Mouse (Mus musculus) midbrain, embryonic 12.5 days (tissue): Measurements from ENCODE around the gene Myh9. TPM values are rescaled to one million over a fixed set of nuclear protein-coding genes. Genes with fewer than 3 reads are reported as not detected.

Experiments
- ATAC-seq: fragments of 200-750 bp; cut with Nextera tagmentation; 2 replicates; pipeline ENCODE4 v1.8.0; 2017; ENCODE audit warnings: low read depth, moderate TSS enrichment, moderate library complexity; ENCODE audit not compliant: low FRiP score
- H3K27ac ChIP-seq: fragments of 300-500 bp; sonication (generic); replicated peaks from 2 replicates; pipeline ENCODE4 v1.5.1; 2016; ENCODE audit warnings: mild to moderate bottlenecking
- H3K27me3 ChIP-seq: fragments of 300-500 bp; sonication (generic); 2 replicates; pipeline ENCODE4 v1.6.1; 2016; ENCODE audit warnings: mild to moderate bottlenecking
- H3K36me3 ChIP-seq: fragments of 300-500 bp; sonication (generic); 2 replicates; pipeline ENCODE4 v1.6.1; 2016
- H3K4me1 ChIP-seq: fragments of 300-500 bp; sonication (generic); 2 replicates; pipeline ENCODE4 v1.6.1; 2016
- H3K4me2 ChIP-seq: fragments of 300-500 bp; sonication (generic); replicated peaks from 2 replicates; pipeline ENCODE4 v1.6.1; 2016; ENCODE audit warnings: mild to moderate bottlenecking, moderate library complexity
- H3K4me3 ChIP-seq: fragments of 300-500 bp; sonication (generic); 2 replicates; pipeline ENCODE4 v1.5.1; 2016; ENCODE audit warnings: mild to moderate bottlenecking
- H3K9ac ChIP-seq: fragments of 300-500 bp; sonication (generic); replicated peaks from 2 replicates; pipeline ENCODE4 v1.6.1; 2016; ENCODE audit warnings: mild to moderate bottlenecking, moderate library complexity
- H3K9me3 ChIP-seq: fragments of 300-500 bp; sonication (generic); 2 replicates; pipeline ENCODE4 v1.6.1; 2016; ENCODE audit warnings: mild to moderate bottlenecking
- WGBS: fragments of 180-500 bp; shearing (Covaris S2); methylation state at CpG from one replicate; pipeline ENCODE4 v1.1.7; 2016; 5-methylcytosine and 5-hydroxymethylcytosine counted together
- polyA plus RNA-seq: library from polyadenylated mRNA; unstranded; fragments of >200 nt; fragmentation: Nextera tagmentation; extraction: Ambion mirVana; gene quantifications from 2 replicates; pipeline ENCODE4 v1.2.1, GENCODE M21; 2016

Myh9 gene
- polyA plus RNA-seq, 1 experiment from 2014 or later: 24.9 TPM

DNA sequence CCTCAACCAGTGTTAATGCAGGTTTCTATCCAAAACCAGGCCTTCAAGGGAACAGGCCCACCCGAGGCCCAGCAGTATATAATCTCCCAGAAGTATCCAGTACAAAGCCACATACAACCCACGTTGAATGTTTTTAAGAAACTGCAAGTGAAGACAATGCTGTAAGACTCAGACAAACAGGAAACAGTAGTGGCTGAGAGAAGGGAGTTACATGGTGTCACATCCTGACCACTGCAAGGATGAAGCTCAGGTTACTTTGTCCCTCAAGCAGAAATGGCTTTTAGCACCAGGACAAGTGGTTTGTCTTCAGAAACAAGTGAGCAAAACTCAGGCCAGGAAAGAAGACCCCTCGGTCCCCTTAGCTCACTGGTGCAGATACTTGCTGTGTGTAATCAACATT is 52.8 kb downstream of the Myh9 start:
- Histone ChIP-seq H3K4me3 (no peak overlapping the region), H3K4me1 (no peaks in the 10 kb centered on the region), H3K27ac (no peak overlapping the region), H3K9me3 (no peaks in the 10 kb centered on the region), H3K27me3 (no peaks in the 10 kb centered on the region), H3K9ac (no peak overlapping the region), H3K36me3 (peaks cover 66% of the 10 kb centered on the region), H3K4me2 (no peak overlapping the region)
- no peak for ATAC-seq
- WGBS: 81% methylated on average over 3 of the region's 3 CpGs

DNA sequence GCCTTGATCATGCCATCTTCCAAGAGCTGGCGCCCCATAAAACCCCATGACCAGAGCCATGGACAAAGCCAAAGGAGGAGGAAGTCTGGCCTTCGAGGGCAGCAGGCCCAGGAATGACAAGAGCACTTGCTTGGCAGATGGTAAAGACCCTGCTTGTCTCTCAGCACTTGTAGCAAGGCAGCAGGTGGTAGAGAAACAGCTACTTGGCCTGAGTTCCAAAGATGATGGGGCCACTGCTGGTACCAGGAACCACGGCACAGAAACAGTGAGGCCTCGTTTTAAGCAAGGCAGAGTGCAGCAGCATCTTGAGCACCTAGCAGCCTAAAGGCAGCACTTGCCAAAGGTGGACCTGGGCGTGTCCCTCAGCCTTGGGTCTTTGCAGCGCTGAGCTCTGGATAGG is 53.6 kb downstream of the Myh9 start:
- no peaks in the 10 kb centered on the region for H3K27me3 ChIP-seq
- ATAC-seq: no peak
- H3K27ac ChIP-seq: no peak overlapping the region
- WGBS: 92% methylated on average over 6 of the region's 6 CpGs
- H3K4me3 ChIP-seq: no peak overlapping the region
- peaks cover 70% of the 10 kb centered on the region for H3K36me3 ChIP-seq
- H3K9me3 ChIP-seq: no peaks in the 10 kb centered on the region
- H3K4me1 ChIP-seq: no peaks in the 10 kb centered on the region
- H3K4me2 ChIP-seq: no peak overlapping the region
- no peak overlapping the region for H3K9ac ChIP-seq

DNA sequence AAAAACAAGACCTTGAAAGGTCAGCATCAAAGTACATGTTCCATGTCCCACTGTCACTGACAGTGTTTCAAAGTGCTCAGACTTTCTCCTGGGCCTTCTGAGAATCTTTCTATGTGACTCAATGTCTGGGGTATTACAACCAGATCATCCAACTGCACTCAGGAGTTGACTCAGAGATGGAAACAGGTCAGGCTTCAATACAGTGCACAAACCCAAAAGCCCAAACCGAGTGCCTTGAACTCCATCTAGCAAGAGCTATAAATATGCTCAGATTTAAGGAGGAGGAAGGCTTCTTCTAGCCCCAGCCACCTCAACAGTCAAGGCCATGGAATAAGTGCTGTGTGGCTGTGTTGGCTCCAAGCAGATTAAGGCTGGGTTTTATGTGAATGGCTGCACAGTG is 56.2 kb downstream of the Myh9 start:
- Histone ChIP-seq H3K27me3 (no peaks in the 10 kb centered on the region), H3K9ac (no peak overlapping the region), H3K36me3 (peaks cover 83% of the 10 kb centered on the region), H3K4me3 (no peak overlapping the region), H3K27ac (no peak overlapping the region), H3K4me1 (no peaks in the 10 kb centered on the region), H3K4me2 (no peak overlapping the region), H3K9me3 (no peaks in the 10 kb centered on the region)
- 81% methylated on average over 1 of the region's 1 CpGs for WGBS
- no peak for ATAC-seq

DNA sequence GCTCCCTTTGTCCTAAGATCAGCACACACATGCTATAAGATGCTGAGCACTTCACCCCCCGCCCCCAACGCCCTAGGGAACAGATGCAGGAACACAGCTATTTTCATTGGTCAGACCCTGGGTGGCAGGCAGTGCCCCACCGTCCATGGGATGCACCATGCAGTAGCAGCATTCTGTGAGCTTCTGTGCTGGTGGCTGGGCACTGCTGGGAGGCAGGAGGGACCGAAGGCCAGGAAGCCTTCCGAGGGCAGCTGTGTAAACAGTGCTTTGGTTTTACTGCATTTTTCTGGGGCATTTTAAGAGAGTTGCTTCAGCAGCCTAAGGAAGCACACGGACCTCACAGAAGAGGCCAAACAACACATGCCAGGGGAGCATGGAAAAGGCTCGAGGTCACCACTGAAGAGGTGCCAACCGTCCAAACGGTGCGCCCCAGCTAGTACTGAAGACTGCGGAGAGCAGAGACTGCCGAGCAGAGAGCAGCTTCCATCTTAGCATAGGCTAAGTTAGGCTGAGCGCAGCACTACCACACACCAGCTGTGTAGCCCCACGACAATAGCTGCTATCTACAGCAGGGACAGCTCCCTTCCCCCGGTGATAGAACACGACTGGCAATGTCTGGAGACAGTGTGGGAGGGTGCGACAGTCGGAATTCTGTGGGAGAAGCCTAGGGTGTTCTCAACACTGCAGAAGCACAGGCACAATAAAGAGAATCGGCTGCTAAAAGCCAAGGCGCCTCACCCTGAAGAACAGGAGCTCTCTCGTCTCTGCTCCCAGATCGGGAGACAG is 57.7 kb downstream of the Myh9 start:
- Histone ChIP-seq H3K4me1 (no peaks in the 10 kb centered on the region), H3K9me3 (no peaks in the 10 kb centered on the region), H3K27me3 (no peaks in the 10 kb centered on the region), H3K27ac (peak overlapping the region; percentile 2; the same call in 1 of the 2 replicates), H3K9ac (no peak overlapping the region), H3K36me3 (peaks cover 83% of the 10 kb centered on the region), H3K4me2 (no peak overlapping the region), H3K4me3 (no peak overlapping the region)
- WGBS: 80% methylated on average over 22 of the region's 22 CpGs
- ATAC-seq: no peak

DNA sequence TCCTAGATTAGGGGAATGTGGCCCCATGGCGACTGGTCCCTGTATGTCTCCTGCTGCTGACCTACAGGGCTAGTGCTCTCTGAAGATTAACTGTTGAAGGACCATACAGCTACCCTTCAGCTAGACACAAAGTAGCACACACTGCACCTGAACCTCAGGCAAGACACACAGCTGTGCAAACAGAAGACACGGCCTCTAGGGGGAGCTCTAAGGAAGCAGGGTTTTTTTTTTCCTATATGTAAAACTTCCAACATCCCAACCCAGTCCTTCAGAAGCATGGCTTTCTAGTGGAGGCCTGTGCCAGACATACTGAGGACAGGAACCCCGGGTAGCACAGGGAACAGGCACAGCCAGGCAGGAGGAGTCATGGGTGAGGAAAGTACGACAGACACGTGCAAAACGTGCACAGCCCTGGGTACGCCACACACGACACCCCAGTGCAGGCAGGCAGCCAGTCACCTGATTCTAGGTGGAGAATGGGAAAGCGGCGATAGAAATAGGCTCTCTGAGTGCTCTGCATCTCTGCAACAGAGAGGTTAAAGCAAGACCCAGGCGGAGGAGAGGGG is 59.4 kb downstream of the Myh9 start:
- WGBS: 87% methylated on average over 11 of the region's 11 CpGs
- ATAC-seq: no peak
- no peaks in the 10 kb centered on the region for H3K4me1 ChIP-seq
- no peak overlapping the region for H3K4me2 ChIP-seq
- H3K9me3 ChIP-seq: no peaks in the 10 kb centered on the region
- H3K27ac ChIP-seq: no peak overlapping the region
- no peak overlapping the region for H3K4me3 ChIP-seq
- H3K9ac ChIP-seq: no peak overlapping the region
- peaks cover 80% of the 10 kb centered on the region for H3K36me3 ChIP-seq
- no peaks in the 10 kb centered on the region for H3K27me3 ChIP-seq

DNA sequence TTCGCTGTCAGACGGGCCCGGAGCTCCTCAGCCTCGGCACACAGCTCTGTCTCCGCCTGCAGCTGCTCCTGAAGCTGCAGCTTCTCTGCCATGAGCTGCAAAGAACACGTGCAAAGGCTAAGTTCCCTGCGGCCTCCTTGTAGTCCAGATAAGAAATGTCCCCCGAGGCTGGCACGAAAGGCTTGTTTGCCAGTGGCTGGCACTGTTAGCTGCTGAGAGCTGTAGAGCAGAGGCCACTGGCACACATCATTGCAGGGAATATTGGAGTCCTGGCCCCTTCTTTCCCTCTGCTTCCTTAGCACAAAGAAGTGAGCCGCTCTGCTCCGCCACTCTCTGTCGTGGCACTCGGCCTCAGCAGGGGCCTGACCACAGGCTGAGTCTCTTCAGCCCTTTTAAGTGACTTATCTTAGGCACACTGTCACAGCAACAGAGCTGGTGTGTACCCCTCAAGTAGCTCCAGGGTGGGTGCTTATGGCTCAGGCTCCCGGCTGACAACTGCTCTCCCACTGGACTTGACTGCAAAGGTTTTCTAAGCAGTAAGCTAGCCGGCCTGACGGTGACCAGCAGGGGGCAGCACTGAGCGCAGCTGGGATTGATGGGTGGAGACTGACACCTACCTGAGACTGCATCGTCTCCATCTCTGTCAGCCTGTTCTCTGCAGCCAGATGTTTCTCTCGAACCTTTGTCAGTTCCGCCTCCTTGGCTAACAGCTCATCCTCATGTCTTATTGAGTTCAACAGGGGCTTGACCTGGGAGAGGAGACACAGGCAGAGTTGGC is 66.6 kb downstream of the Myh9 start:
- Histone ChIP-seq H3K9ac (no peak overlapping the region), H3K4me3 (no peak overlapping the region), H3K4me2 (no peak overlapping the region), H3K27ac (no peak overlapping the region), H3K27me3 (no peaks in the 10 kb centered on the region), H3K9me3 (no peaks in the 10 kb centered on the region), H3K36me3 (peaks cover 87% of the 10 kb centered on the region), H3K4me1 (no peaks in the 10 kb centered on the region)
- WGBS: 71% methylated on average over 20 of the region's 20 CpGs
- ATAC-seq: no peak

DNA sequence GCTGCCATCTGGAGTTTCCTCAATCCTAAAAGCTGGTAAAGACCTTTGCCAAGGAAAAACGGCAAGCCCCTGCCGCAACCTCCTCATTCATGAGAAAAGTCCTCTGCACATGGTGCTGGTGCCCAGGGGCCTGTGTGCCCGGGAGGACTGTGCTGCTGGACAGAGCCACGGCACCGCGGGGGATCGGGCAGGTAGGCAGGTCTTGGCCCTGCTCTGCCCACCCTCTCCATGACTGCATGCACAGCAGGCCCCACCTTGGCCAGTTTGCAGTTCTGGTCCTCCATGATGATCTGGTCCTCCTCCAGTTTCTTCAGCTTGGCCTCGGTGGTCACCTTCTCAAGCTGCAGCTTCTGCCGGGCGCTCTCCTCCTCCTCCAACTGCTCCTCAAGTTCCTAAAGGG is 67.7 kb downstream of the Myh9 start:
- Histone ChIP-seq H3K9me3 (no peaks in the 10 kb centered on the region), H3K27ac (no peak overlapping the region), H3K4me2 (no peak overlapping the region), H3K4me1 (no peaks in the 10 kb centered on the region), H3K4me3 (no peak overlapping the region), H3K36me3 (peaks cover 87% of the 10 kb centered on the region), H3K9ac (no peak overlapping the region), H3K27me3 (no peaks in the 10 kb centered on the region)
- 98% methylated on average over 10 of the region's 10 CpGs for WGBS
- no peak for ATAC-seq

DNA sequence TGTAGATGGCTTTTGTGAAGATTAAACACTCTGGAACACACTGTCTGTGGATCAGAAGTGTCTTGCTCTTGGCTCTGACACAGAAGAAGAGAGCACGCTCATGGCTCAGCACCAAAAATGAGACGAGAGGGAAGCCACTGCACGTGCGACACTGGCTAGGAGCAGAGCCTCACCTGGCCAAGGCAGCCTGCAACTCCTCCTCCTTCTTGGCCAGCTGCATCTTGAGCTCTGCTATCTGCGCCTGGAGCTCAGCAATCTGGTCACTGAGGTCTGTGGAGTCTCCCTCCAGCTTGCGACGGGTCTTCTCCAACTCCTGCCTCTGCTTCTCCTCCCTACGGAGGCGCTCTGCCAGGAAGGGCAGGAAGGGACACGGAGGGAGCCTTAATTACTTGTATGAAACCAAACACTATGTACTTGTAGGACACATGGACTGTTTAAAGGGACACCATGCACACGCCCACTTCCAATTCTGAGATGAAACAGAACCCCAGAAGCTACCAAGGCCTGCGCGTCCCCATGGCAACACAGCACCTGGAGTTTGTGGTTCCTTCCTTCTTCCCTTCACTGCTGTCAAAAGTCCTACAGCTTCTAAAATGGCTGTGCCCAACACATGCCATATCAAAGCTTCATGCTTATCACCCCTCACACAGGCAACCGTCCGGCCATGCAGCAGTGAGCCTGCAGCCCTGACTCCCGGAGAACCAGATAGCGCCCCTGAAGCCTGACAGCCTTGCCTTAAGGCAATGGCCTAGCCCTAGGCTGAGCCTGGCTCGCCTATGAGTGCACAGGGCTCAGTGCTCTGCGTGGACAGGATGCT is 68.7 kb downstream of the Myh9 start:
- Histone ChIP-seq H3K27ac (no peak overlapping the region), H3K4me3 (no peak overlapping the region), H3K9me3 (no peaks in the 10 kb centered on the region), H3K36me3 (peaks cover 94% of the 10 kb centered on the region), H3K9ac (no peak overlapping the region), H3K27me3 (no peaks in the 10 kb centered on the region), H3K4me1 (no peaks in the 10 kb centered on the region), H3K4me2 (no peak overlapping the region)
- no peak for ATAC-seq
- 94% methylated on average over 19 of the region's 19 CpGs for WGBS

DNA sequence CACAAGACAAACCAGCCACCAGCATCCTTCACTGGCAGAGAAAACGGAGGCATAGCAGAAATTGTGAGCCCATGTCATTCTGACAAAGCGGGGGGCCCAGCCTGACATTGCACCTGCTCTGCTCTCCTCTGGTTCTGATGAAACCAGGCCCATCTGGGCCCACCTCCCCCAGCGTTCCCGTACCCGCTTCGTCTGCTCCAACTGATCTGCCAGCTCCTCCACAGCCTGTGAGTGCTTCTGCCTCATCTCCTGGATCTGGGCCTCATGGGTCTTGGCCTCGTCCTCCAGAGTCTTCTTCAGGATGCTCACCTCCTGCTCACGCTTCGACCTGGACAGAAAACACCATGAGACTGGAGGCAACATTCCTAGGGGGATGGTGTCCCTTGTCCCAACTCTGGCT is 71.0 kb downstream of the Myh9 start:
- peaks cover 95% of the 10 kb centered on the region for H3K36me3 ChIP-seq
- no peak overlapping the region for H3K27ac ChIP-seq
- H3K27me3 ChIP-seq: no peaks in the 10 kb centered on the region
- H3K4me2 ChIP-seq: no peak overlapping the region
- WGBS: 93% methylated on average over 9 of the region's 9 CpGs
- no peak for ATAC-seq
- H3K4me1 ChIP-seq: no peaks in the 10 kb centered on the region
- H3K9ac ChIP-seq: no peak overlapping the region
- no peaks in the 10 kb centered on the region for H3K9me3 ChIP-seq
- no peak overlapping the region for H3K4me3 ChIP-seq

DNA sequence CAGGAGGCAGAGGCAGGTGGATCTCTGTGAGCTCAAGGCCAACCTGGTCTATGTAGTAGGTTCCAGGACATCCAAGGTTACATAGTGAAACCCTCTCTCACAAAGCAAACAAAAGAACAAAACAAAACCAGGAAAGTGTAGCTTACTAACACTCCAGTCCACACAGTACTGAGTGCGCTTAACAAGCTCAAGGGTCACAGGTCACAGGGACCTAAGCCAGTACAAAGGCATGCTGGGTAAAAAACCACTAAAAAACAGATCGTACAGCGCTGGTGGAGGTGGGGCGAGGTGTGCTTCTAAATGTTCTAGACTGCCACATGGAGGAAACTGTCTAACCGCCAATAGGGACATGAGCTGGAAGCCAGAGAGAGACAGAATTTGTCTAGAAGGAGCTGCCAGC is 71.6 kb downstream of the Myh9 start:
- no peak for ATAC-seq
- H3K27ac ChIP-seq: no peak overlapping the region
- H3K4me3 ChIP-seq: no peak overlapping the region
- peaks cover 98% of the 10 kb centered on the region for H3K36me3 ChIP-seq
- H3K4me2 ChIP-seq: no peak overlapping the region
- no peaks in the 10 kb centered on the region for H3K4me1 ChIP-seq
- no peak overlapping the region for H3K9ac ChIP-seq
- H3K27me3 ChIP-seq: no peaks in the 10 kb centered on the region
- 94% methylated on average over 5 of the region's 5 CpGs for WGBS
- H3K9me3 ChIP-seq: no peaks in the 10 kb centered on the region

DNA sequence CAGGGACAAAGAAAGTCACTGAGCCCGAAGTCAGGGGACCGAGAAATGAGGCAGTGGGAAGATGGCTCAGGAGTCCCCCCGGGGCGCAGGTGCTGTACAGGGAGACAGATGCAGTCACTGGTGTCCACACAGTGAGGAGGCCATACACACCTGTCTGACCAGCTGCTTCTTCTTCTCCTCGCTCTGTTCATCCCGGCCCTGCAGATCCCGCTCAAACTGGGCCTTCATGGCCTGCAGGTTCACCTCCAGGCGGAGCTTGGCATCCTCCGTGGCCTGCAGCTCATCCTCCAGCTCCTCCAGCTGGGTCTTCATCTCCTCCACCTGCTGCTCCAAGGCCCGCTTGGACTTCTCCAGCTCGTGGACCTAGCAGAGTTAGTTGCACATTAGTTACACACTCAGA is 75.0 kb downstream of the Myh9 start:
- H3K27ac ChIP-seq: no peak overlapping the region
- no peak overlapping the region for H3K9ac ChIP-seq
- no peaks in the 10 kb centered on the region for H3K9me3 ChIP-seq
- no peak overlapping the region for H3K4me2 ChIP-seq
- 95% methylated on average over 11 of the region's 11 CpGs for WGBS
- no peak for ATAC-seq
- no peaks in the 10 kb centered on the region for H3K4me1 ChIP-seq
- H3K4me3 ChIP-seq: no peak overlapping the region
- H3K36me3 ChIP-seq: peaks cover 95% of the 10 kb centered on the region
- H3K27me3 ChIP-seq: no peaks in the 10 kb centered on the region
